Comparison of ENCODE assay signal across 8 mouse cellular contexts in the genomic region with DNA sequence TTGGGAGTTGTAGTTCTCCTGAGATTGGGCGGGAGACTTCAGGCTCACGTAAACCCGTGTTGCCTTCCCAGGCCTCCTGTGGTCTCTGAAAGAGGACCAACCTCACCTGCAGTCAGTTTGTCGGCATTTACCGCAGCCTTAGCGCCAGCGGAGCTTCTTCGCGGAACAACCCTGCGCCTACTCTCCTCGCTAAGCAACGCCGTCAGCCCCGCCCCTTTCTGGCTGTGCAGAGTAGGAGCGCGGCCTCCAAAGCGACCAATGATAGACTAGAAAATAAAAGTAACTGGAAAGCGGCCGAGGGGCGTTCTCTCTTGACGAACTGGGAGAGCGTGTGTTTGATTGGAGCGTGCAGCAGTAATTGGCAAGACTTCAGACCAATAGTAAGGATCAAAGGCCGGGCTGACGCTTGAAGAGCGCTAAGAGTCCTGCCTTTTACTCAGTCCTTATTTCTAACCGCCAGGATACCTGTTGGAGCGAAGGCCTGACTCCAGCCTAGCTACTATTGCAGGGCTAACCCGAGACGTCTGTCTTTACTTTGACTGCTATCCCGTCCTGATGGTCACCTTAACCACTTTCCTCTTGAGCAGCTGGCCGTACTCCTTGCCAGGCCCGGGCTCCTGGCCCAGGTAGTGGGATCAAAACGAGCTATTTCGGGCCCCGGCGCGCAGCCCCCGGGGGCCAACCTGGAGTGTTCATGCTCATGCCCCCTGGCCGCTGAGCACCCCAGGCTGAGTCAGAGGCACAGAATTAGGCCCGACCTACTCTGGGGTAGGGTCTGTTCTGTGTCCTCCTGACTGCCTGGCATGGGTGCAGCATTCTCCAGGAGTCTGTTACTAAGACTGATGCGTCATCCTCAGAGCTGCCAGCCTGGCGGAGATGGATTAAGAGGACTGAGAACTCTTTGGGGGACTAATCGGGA. TPM values are rescaled to one million over a fixed set of nuclear protein-coding genes. Genes with fewer than 3 reads are reported as not detected.
DNase-seq lines count a peak whose midpoint lies in the region; ATAC-seq and TF ChIP-seq lines count a peak whose summit lies in the region.

A gene (plus strand): TSS at position 77 of the 919 bp plus-strand sequence.
A gene (minus strand): TSS at position 198 of the 919 bp plus-strand sequence.

- ATAC-seq in forebrain, postnatal 0 days, result peak; percentile 97
- peak; percentile 93 for ATAC-seq in lung, embryonic 15.5 days (ENCODE audit: borderline replicate concordance, extremely low read depth, low FRiP score, low TSS enrichment)

- TF ChIP-seq CTCF in MEL (IDR thresholded peaks at IDR 0.05 in 2 of 3, conservative IDR thresholded peaks at IDR 0.05 in 1 of 3; ENCODE audit: control insufficient read depth in 1 of 3, insufficient read depth in 1 of 3, low read depth in 2 of 3, low read length in 3 of 3, poor library complexity in 1 of 3, severe bottlenecking in 1 of 3), result no peak
- peak; percentile 10; the same call in 1 of the 2 replicates for TF ChIP-seq CTCF in cerebellum, adult 2 months (IDR thresholded peaks at IDR 0.05; ENCODE audit: borderline replicate concordance, insufficient read depth, low read depth, low read length)
- peak; percentile 23; the same call in 1 of the 2 replicates for TF ChIP-seq CTCF in forebrain, postnatal 0 days (IDR thresholded peaks at IDR 0.05; ENCODE audit: low read depth)

- TF ChIP-seq EP300 in MEL (IDR thresholded peaks at IDR 0.05; ENCODE audit: low read depth in 1 of 2, low read length in 2 of 2), result no peak; a peak in 1 of 4 replicates

- H3K9ac ChIP-seq in MEL (ENCODE audit: control insufficient read depth, low read depth, low read length, poor library complexity, severe bottlenecking), result peak within 1 kb of the TSS; percentile 84
- H3K9ac ChIP-seq in forebrain, postnatal 0 days, result peak within 1 kb of the TSS; percentile 53
- peak within 1 kb of the TSS; percentile 81 for H3K9ac ChIP-seq in lung, embryonic 15.5 days

- peaks cover 0 to 5% of the 10 kb centered on the region in 2 experiments; a peak in 1 of 4 replicates for H3K4me1 ChIP-seq in MEL (ENCODE audit: control insufficient read depth in 1 of 2, insufficient read depth in 2 of 2, low read length in 2 of 2)
- peaks cover 3% of the 10 kb centered on the region; the same call in 1 of the 2 replicates for H3K4me1 ChIP-seq in cerebellum, adult 2 months (ENCODE audit: control insufficient read depth, insufficient read depth, low read length)
- peaks cover 10% of the 10 kb centered on the region; the same call in 1 of the 2 replicates for H3K4me1 ChIP-seq in forebrain, postnatal 0 days (ENCODE audit: insufficient read depth)
- H3K4me1 ChIP-seq in lung, embryonic 15.5 days, result peaks cover 21% of the 10 kb centered on the region

- peaks cover 0 to 5% of the 10 kb centered on the region in 2 experiments; a peak in 2 of 4 replicates for H3K36me3 ChIP-seq in MEL (ENCODE audit: control insufficient read depth in 1 of 2, insufficient read depth in 2 of 2, low read length in 2 of 2)
- peaks cover 36% of the 10 kb centered on the region for H3K36me3 ChIP-seq in forebrain, postnatal 0 days (ENCODE audit: insufficient read depth)
- H3K36me3 ChIP-seq in lung, embryonic 15.5 days, result peaks cover 37% of the 10 kb centered on the region

- peak within 1 kb of the TSS; percentile 93 for H3K27ac ChIP-seq in MEL (ENCODE audit: control insufficient read depth, low read depth, low read length)
- peak within 1 kb of the TSS; percentile 97 for H3K27ac ChIP-seq in cerebellum, adult 2 months (ENCODE audit: insufficient read depth, low read length)
- peak within 1 kb of the TSS; percentile 93 for H3K27ac ChIP-seq in forebrain, postnatal 0 days (ENCODE audit: low read depth, low read length)
- H3K27ac ChIP-seq in lung, embryonic 15.5 days, result peak within 1 kb of the TSS; percentile 98

- under 1% methylated on average over 44 of the region's 44 CpGs for WGBS in cerebellum, adult 2 months
- 2% methylated on average over 44 of the region's 44 CpGs for WGBS in forebrain, postnatal 0 days
- under 1% methylated on average over 44 of the region's 44 CpGs for WGBS in lung, embryonic 15.5 days

- peaks cover 2% of the 10 kb centered on the region; the same call in 1 of the 2 replicates for H3K79me2 ChIP-seq in MEL (ENCODE audit: control insufficient read depth, insufficient read depth, low read length, poor library complexity)

- TF ChIP-seq POLR2A in MEL (IDR thresholded peaks at IDR 0.05; ENCODE audit: control insufficient read depth in 1 of 2, insufficient read depth in 1 of 2, low read depth in 1 of 2, low read length in 2 of 2, poor library complexity in 1 of 2), result peak; percentile 59 to 99
- peak; percentile 91; the same call in 1 of the 2 replicates for TF ChIP-seq POLR2A in cerebellum, adult 2 months (IDR thresholded peaks at IDR 0.05; ENCODE audit: borderline replicate concordance, insufficient read depth, low read length)

- H3K4me3 ChIP-seq in MEL (ENCODE audit: control insufficient read depth in 1 of 2, insufficient read depth in 1 of 2, low read depth in 2 of 2, low read length in 2 of 2), result peak within 1 kb of the TSS; percentile 71 to 78
- peak within 1 kb of the TSS; percentile 66 for H3K4me3 ChIP-seq in cerebellum, adult 2 months (replicated peaks; ENCODE audit: insufficient read depth, low read depth, low read length)
- peak within 1 kb of the TSS; percentile 55 for H3K4me3 ChIP-seq in forebrain, postnatal 0 days (ENCODE audit: low read depth, low read length)
- peak within 1 kb of the TSS; percentile 67 for H3K4me3 ChIP-seq in lung, embryonic 15.5 days

- DNase-seq in MEL (ENCODE audit: low read depth, low spot score), result peak; percentile 99
- DNase-seq in cerebellum, adult 2 months, result peak; percentile 97 to 99
- DNase-seq in forebrain, postnatal 0 days, result peak; percentile 99
- DNase-seq in heart, postnatal 4 days, result peak; percentile 97
- DNase-seq in layer of hippocampus, adult 8-10 months (ENCODE audit: low spot score in 2 of 2), result peak; percentile 96 to 98
- peak; percentile 96 for DNase-seq in ovary, adult 18-20 months (ENCODE audit: low spot score)
- DNase-seq in thymus, postnatal 0 days (ENCODE audit: low spot score), result peak; percentile 98

- no peak for TF ChIP-seq RAD21 in MEL (IDR thresholded peaks at IDR 0.05; ENCODE audit: low read depth, low read length)

- H3K9me3 ChIP-seq in MEL (replicated peaks; ENCODE audit: insufficient read depth, low read length), result no peaks in the 10 kb centered on the region
- H3K9me3 ChIP-seq in forebrain, postnatal 0 days (ENCODE audit: low read length), result no peaks in the 10 kb centered on the region
- H3K9me3 ChIP-seq in lung, embryonic 15.5 days, result no peaks in the 10 kb centered on the region

- H3K4me2 ChIP-seq in forebrain, postnatal 0 days (ENCODE audit: low read depth), result peak within 1 kb of the TSS; percentile 75
- H3K4me2 ChIP-seq in lung, embryonic 15.5 days, result peak within 1 kb of the TSS; percentile 97

- no peaks in the 10 kb centered on the region for H3K27me3 ChIP-seq in MEL (ENCODE audit: control insufficient read depth in 1 of 2, insufficient read depth in 2 of 2, low read length in 2 of 2)
- no peaks in the 10 kb centered on the region for H3K27me3 ChIP-seq in cerebellum, adult 2 months (ENCODE audit: control insufficient read depth, insufficient read depth, low read length)
- H3K27me3 ChIP-seq in forebrain, postnatal 0 days (ENCODE audit: insufficient read depth, low read length), result no peaks in the 10 kb centered on the region
- H3K27me3 ChIP-seq in lung, embryonic 15.5 days, result no peaks in the 10 kb centered on the region

TF ChIP-seq in MEL, 35 proteins besides CTCF, POLR2A, EP300 and RAD21 (continues in another document):
- TF ChIP-seq NELFE (IDR thresholded peaks at IDR 0.05; ENCODE audit: low read depth, low read length) (peak; percentile 99), BHLHE40 (IDR thresholded peaks at IDR 0.05; ENCODE audit: borderline replicate concordance, low read depth, low read length) (no peak), TBP (IDR thresholded peaks at IDR 0.05; ENCODE audit: low read depth, low read length) (peak; percentile 97), ELF1 (IDR thresholded peaks at IDR 0.05; ENCODE audit: low read depth, low read length) (peak; percentile 15; the same call in 1 of the 2 replicates), HCFC1 (IDR thresholded peaks at IDR 0.05; ENCODE audit: low read depth, low read length) (peak; percentile 64), ETS1 (IDR thresholded peaks at IDR 0.05; ENCODE audit: low read depth, low read length) (peak; percentile 27; the same call in 1 of the 2 replicates), MXI1 (IDR thresholded peaks at IDR 0.05; ENCODE audit: low read depth, low read length) (peak; percentile 47), TCF12 (IDR thresholded peaks at IDR 0.05; ENCODE audit: low read depth, low read length) (peak; percentile 40), ZMIZ1 (IDR thresholded peaks at IDR 0.05; ENCODE audit: low read depth, low read length) (peak; percentile 99), CHD1 (IDR thresholded peaks at IDR 0.05; ENCODE audit: low read depth, low read length) (no peak), POLR2AphosphoS2 (IDR thresholded peaks at IDR 0.05; ENCODE audit: low read length) (peak; percentile 98)

RNA-seq across cellular contexts. Expression of the first gene that starts in this region (rescaled TPM):
- 1.2 and 1.5 TPM in 2 replicates for total RNA-seq in MEL (2012; rRNA removed)
- 10 to 100 TPM in 1 of 2 experiments, not detected in 1; 12.4 TPM for polyA plus RNA-seq in MEL (2012; ENCODE audit: insufficient read depth in 1 of 2, insufficient read length in 2 of 2, low read depth in 1 of 2, low replicate concordance in 2 of 2, missing spikeins in 1 of 2)
- polyA plus RNA-seq in cerebellum, adult 2 months (2012; rRNA removed), result 23.8 and 24.3 TPM in 2 replicates
- 2.9 and 4.1 TPM in 2 replicates for total RNA-seq in forebrain, postnatal 0 days (2014; rRNA removed)
- 12.7 and 14.0 TPM in 2 replicates for polyA plus RNA-seq in forebrain, postnatal 0 days (2015; fragmentation: Nextera tagmentation; extraction: Ambion mirVana)
- 100 to 1,000 TPM; 279 to 308 TPM for total RNA-seq in heart, postnatal 4 days (2021)
- total RNA-seq in layer of hippocampus, adult 8-10 months (2022), result 10 to 100 TPM in 1 of 4 experiments, 1 to 10 TPM in 3; 3.2 to 10.3 (median 6.5) TPM
- polyA plus RNA-seq in lung, embryonic 15.5 days (2015; fragmentation: Nextera tagmentation; extraction: Ambion mirVana), result 32.1 and 33.6 TPM in 2 replicates
- polyA plus RNA-seq in thymus, postnatal 0 days (2015; fragmentation: Nextera tagmentation; extraction: Ambion mirVana), result 6.9 and 7.5 TPM in 2 replicates

RNA-seq across cellular contexts. Expression of the second gene that starts in this region (rescaled TPM):
- total RNA-seq in MEL (2012; rRNA removed), result 2.3 and 2.4 TPM in 2 replicates
- polyA plus RNA-seq in MEL (2012; ENCODE audit: insufficient read depth in 1 of 2, insufficient read length in 2 of 2, low read depth in 1 of 2, low replicate concordance in 2 of 2, missing spikeins in 1 of 2), result 1 to 10 TPM in 1 of 2 experiments, not detected in 1; 8.9 TPM
- 5.6 and 7.4 TPM in 2 replicates for polyA plus RNA-seq in cerebellum, adult 2 months (2012; rRNA removed)
- 9.0 and 14.8 TPM in 2 replicates for total RNA-seq in forebrain, postnatal 0 days (2014; rRNA removed)
- 2.2 and 3.8 TPM in 2 replicates for polyA plus RNA-seq in forebrain, postnatal 0 days (2015; fragmentation: Nextera tagmentation; extraction: Ambion mirVana)
- total RNA-seq in heart, postnatal 4 days (2021), result 1 to 10 TPM; 5.2 to 7.8 TPM
- 1 to 10 TPM; 4.4 to 8.9 (median 6.1) TPM for total RNA-seq in layer of hippocampus, adult 8-10 months (2022)
- polyA plus RNA-seq in lung, embryonic 15.5 days (2015; fragmentation: Nextera tagmentation; extraction: Ambion mirVana), result 13.2 and 18.3 TPM in 2 replicates
- 3.6 and 5.2 TPM in 2 replicates for polyA plus RNA-seq in thymus, postnatal 0 days (2015; fragmentation: Nextera tagmentation; extraction: Ambion mirVana)

Comparison
In these comparisons a context has a peak if more than half of its experiments do, and no peak if none do; other contexts are left out.
1. Peak in every context shown above with its lines: DNase-seq, ATAC-seq, H3K4me3 ChIP-seq and H3K27ac ChIP-seq.
2. RNA of the first gene that starts in this region (total RNA-seq): 279 to 308 TPM in heart, postnatal 4 days; 3.2 to 10.3 TPM in layer of hippocampus, adult 8-10 months, 2.9 to 4.1 TPM in forebrain, postnatal 0 days and 1.2 to 1.5 TPM in MEL; every median in the first group is over 10 times any median in the second.
3. CTCF ChIP-seq: peak in cerebellum, adult 2 months (single experiment) and forebrain, postnatal 0 days (single experiment); none in MEL (0 of 3).